Mouse (Mus musculus): Measurements from ENCODE around the gene Mier2.

GRCm38 (mm10) chr10:79595590-79595929, 40.6 kb upstream of the Mier2 start:
- no peak for TF ChIP-seq BHLHE40 (IDR thresholded peaks at IDR 0.05; ENCODE audit: low read depth, low read length)
- TF ChIP-seq CTCF (conservative IDR thresholded peaks at IDR 0.05 in 1 of 2, IDR thresholded peaks at IDR 0.05 in 1 of 2; ENCODE audit: low read depth in 2 of 2, low read length in 2 of 2) = no peak
- TF ChIP-seq POLR2A (IDR thresholded peaks at IDR 0.05; ENCODE audit: low read depth, low read length) = no peak
- no peak for TF ChIP-seq POLR2AphosphoS2 (IDR thresholded peaks at IDR 0.05; ENCODE audit: low read depth, low read length)
- TF ChIP-seq USF1 (IDR thresholded peaks at IDR 0.05; ENCODE audit: low read depth, low read length) = no peak
- no peak for TF ChIP-seq CHD2 (IDR thresholded peaks at IDR 0.05; ENCODE audit: low read length)
- no peak for TF ChIP-seq EP300 (IDR thresholded peaks at IDR 0.05; ENCODE audit: low read length)
- TF ChIP-seq ETS1 (conservative IDR thresholded peaks at IDR 0.05; ENCODE audit: low read depth, low read length) = no peak
